Mouse (Mus musculus) spleen, adult 10 weeks (tissue): ENCODE data around the gene Gm2237. TPM values are rescaled to one million over a fixed set of nuclear protein-coding genes. Genes with fewer than 3 reads are reported as not detected.

Experiments
- polyA plus RNA-seq: library from polyadenylated mRNA; stranded (reverse); fragments of 350-450 nt; fragmentation: Illumina TruSeq; extraction: RNeasy Lipid Tissue Mini Kit (QIAGEN cat#74804); gene quantifications from one replicate; pipeline ENCODE4 v1.2.3, GENCODE M21; 2015; ENCODE audit warnings: low replicate concordance; ENCODE audit not compliant: insufficient read depth

Gene Gm2237
- 8.3 TPM for polyA plus RNA-seq

DNA sequence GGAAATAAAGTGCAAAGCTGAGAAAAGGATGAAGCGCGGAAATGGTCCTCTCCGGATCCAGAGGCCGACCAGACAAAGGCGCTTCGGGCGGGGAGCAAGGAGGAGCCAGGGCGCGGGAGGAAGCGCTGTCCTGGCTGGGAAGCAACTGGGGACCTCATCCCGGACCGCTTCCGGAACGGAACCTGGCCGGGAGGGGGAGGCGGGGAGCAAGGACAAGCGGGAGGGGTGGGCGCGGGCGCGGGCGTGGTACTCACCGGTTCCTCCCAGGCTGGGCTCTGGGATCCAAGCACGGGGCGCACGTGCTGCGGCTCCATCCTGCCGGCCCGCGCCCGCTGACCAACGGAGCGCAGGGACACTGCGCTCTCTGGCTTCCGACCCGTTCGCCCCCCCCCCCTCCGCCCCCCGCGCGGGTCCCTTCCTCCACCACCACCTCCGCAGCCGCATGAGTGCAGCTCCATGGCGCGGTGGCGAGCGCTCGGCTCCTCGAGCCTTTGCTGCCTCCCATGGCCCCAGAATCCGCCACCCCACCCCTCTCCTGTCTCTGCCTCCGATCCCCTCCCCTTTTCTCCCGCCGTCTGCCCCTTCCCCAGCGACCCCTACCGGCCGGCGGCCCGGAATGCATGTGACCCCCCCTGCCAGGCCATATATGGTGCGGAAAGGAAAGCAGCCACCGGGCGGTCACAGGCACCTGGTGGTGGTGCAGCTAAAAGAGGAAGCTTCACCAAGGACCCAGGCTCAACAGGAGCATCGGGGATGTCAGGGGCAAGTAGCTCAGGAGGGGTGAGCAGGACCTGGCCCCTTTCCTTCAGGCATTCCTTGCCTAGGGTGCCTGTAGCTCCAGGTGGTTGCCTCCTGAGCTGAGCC, at the start of gene Gm2237:
Gm2237 (minus strand) TSS at position 332 of the 864 bp plus-strand sequence.

DNA sequence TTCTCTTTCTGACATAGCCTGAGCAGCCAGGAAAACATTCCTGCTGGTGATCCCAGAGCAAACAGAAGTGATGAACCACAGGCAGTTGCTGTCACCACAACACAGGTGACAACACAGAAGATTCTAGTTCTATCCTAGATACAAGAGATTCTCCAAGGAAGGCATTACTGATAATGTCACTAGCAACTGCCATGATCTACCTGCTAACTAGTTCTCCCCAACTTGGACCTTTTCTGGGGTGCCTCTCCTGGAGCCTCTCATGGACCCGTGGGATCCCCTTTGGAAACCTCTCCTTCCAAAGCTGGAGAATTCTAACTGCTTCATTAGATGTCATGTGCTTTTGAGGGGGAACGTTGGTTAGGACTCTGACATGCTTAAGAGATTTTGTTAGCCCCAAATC, 17.5 kb upstream of the Gm2237 start, which contains the start of gene Gm5458:
Gm5458 (minus strand) TSS at position 101 of the 400 bp plus-strand sequence.

DNA sequence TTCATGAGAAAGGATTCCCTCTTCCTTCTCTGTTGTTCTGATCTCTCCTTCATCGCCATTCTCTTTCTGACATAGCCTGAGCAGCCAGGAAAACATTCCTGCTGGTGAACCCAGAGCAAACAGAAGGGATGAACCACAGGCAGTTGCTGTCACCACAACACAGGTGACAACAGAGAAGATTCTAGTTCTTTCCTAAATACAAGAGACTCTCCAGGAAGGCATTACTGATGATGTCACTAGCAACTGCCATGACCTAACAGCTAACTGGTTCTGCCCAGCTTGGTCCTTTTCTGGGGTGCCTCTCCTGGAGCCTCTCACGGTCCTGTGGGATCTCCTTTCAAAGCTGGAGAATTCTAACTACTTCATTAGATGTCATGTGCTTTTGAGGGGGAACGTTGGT, 35.1 kb downstream of the Gm2237 start, which contains the start of gene Gm2244:
Gm2244 (minus strand) TSS at position 101 of the 400 bp plus-strand sequence.

Other genes starting within 250 kb of the Gm2237 start
- gene Gm21738, start 166.2 kb downstream of the Gm2237 start, polyA plus RNA-seq = not detected
- gene Gm2244, start 35.2 kb downstream of the Gm2237 start, polyA plus RNA-seq = not detected
- gene Gm5458, start 17.4 kb upstream of the Gm2237 start, polyA plus RNA-seq = not detected
- 10.0 TPM for gene Nid2, start 166.1 kb upstream of the Gm2237 start, polyA plus RNA-seq
- 149 TPM for gene Rtraf, start 238.7 kb upstream of the Gm2237 start, polyA plus RNA-seq